Mouse (Mus musculus): Measurements from ENCODE around the gene Txndc16.

The Txndc16 gene

GRCm38 (mm10) chr14:45220090-45220956 is at the start of gene Txndc16:
Gene Txndc16 (minus strand): TSS chr14:45220328.
- CTCF ChIA-PET: interaction anchor here (0.6 to 0.7 kb wide), 2 partner anchors 11 to 152 kb away, joined by 8 to 9 read pairs; no protein-coding TSS in a partner anchor

GRCm38 (mm10) chr14:45263831-45264592 is 43.9 kb upstream of the Txndc16 start:
- CTCF ChIA-PET: no interaction called here

- CTCF ChIA-PET: no interaction called here
Observed at GRCm38 (mm10) chr14:45251548-45252076, 31.5 kb upstream of the Txndc16 start.

GRCm38 (mm10) chr14:45241613-45242012 is 21.5 kb upstream of the Txndc16 start:
- CTCF ChIA-PET: no interaction called here

GRCm38 (mm10) chr14:45239042-45239441 is 18.9 kb upstream of the Txndc16 start:
- CTCF ChIA-PET: no interaction called here

- CTCF ChIA-PET: interaction anchor here (0.6 to 0.7 kb wide), 4 partner anchors 12 to 151 kb away, joined by 3 to 9 read pairs (median 6); no protein-coding TSS in a partner anchor
Observed at GRCm38 (mm10) chr14:45220957-45221630, 966 bp upstream of the Txndc16 start.

GRCm38 (mm10) chr14:45219281-45220089 is 643 bp downstream of the Txndc16 start, which contains the start of gene Gpr137c:
Gene Gpr137c (plus strand): TSS chr14:45219717.
- CTCF ChIA-PET: no interaction called here

GRCm38 (mm10) chr14:45217693-45218092 is 2.4 kb downstream of the Txndc16 start:
- CTCF ChIA-PET: no interaction called here

GRCm38 (mm10) chr14:45216711-45217340 is 3.3 kb downstream of the Txndc16 start:
- CTCF ChIA-PET: no interaction called here

GRCm38 (mm10) chr14:45211431-45211830 is 8.7 kb downstream of the Txndc16 start:
- CTCF ChIA-PET: no interaction called here

GRCm38 (mm10) chr14:45210683-45211082 is 9.4 kb downstream of the Txndc16 start:
- CTCF ChIA-PET: no interaction called here

- CTCF ChIA-PET: no interaction called here
Observed at GRCm38 (mm10) chr14:45200607-45201006, 19.5 kb downstream of the Txndc16 start.

GRCm38 (mm10) chr14:45190999-45191398 is 29.1 kb downstream of the Txndc16 start:
- CTCF ChIA-PET: no interaction called here

- CTCF ChIA-PET: no interaction called here
Observed at GRCm38 (mm10) chr14:45181611-45182010, 38.5 kb downstream of the Txndc16 start.

GRCm38 (mm10) chr14:45179606-45180005 is 40.5 kb downstream of the Txndc16 start:
- CTCF ChIA-PET: interaction anchor here (0.5 kb wide), 1 partner anchor 264 kb away, joined by 3 read pairs; no protein-coding TSS in a partner anchor

- CTCF ChIA-PET: interaction anchor here (0.5 kb wide), 1 partner anchor 264 kb away, joined by 3 read pairs; no protein-coding TSS in a partner anchor
Observed at GRCm38 (mm10) chr14:45179186-45179585, 40.9 kb downstream of the Txndc16 start.

- CTCF ChIA-PET: interaction anchor here (0.5 kb wide), 1 partner anchor 46 kb away, joined by 3 read pairs; no protein-coding TSS in a partner anchor
Observed at GRCm38 (mm10) chr14:45175012-45175740, 45.0 kb downstream of the Txndc16 start.

- CTCF ChIA-PET: no interaction called here
Observed at GRCm38 (mm10) chr14:45172260-45172659, 47.9 kb downstream of the Txndc16 start.

- CTCF ChIA-PET: no interaction called here
Observed at GRCm38 (mm10) chr14:45167366-45167765, 52.8 kb downstream of the Txndc16 start.
